Mouse (Mus musculus) embryonic facial prominence, embryonic 13.5 days (tissue): ENCODE measurements at regions not wholly inside any gene's neighbourhood (a gene's known extent, or its start where the extent isn't known, plus 50 kb on each side); places are given as distances from the start of the nearest gene placed in this dataset. TPM values are rescaled to one million over a fixed set of nuclear protein-coding genes. Genes with fewer than 3 reads are reported as not detected.

Source experiments
- ATAC-seq: fragments of 200-750 bp; cut with Nextera tagmentation; 2 replicates; pipeline ENCODE4 v1.8.0; 2017; ENCODE audit warnings: low read depth; ENCODE audit not compliant: insufficient number of reproducible peaks, insufficient read depth, low FRiP score, low TSS enrichment
- H3K27ac ChIP-seq: fragments of 300-500 bp; sonication (generic); 2 replicates; pipeline ENCODE4 v1.5.1; 2015; ENCODE audit warnings: moderate library complexity, mild to moderate bottlenecking, inconsistent platforms
- H3K27me3 ChIP-seq: fragments of 300-500 bp; sonication (generic); 2 replicates; pipeline ENCODE4 v1.6.1; 2015; ENCODE audit warnings: mild to moderate bottlenecking, inconsistent platforms
- H3K36me3 ChIP-seq: fragments of 300-500 bp; sonication (generic); 2 replicates; pipeline ENCODE4 v1.6.1; 2015; ENCODE audit warnings: mild to moderate bottlenecking, inconsistent platforms
- H3K4me1 ChIP-seq: fragments of 300-500 bp; sonication (generic); 2 replicates; pipeline ENCODE4 v1.6.1; 2015; ENCODE audit warnings: inconsistent platforms
- H3K4me2 ChIP-seq: fragments of 300-500 bp; sonication (generic); 2 replicates; pipeline ENCODE4 v1.6.1; 2015; ENCODE audit warnings: moderate library complexity, mild to moderate bottlenecking, inconsistent platforms
- H3K4me3 ChIP-seq: fragments of 300-500 bp; sonication (generic); 2 replicates; pipeline ENCODE4 v1.5.1; 2015; ENCODE audit warnings: mild to moderate bottlenecking, inconsistent platforms
- H3K9ac ChIP-seq: fragments of 300-500 bp; sonication (generic); 2 replicates; pipeline ENCODE4 v1.6.1; 2015; ENCODE audit warnings: mild to moderate bottlenecking, inconsistent platforms
- H3K9me3 ChIP-seq: fragments of 300-500 bp; sonication (generic); 2 replicates; pipeline ENCODE4 v1.6.1; 2016; ENCODE audit warnings: inconsistent platforms
- WGBS: fragments of 180-500 bp; shearing (Covaris S2); methylation state at CpG from one replicate; pipeline ENCODE4 v1.1.7; 2015; ENCODE audit warnings: mixed read lengths; 5-methylcytosine and 5-hydroxymethylcytosine counted together
- microRNA-seq: library from miRNA; unstranded; fragments of <30 nt; microRNA quantifications from one replicate; pipeline ENCODE4, GENCODE M21; 2016

GRCm38 (mm10) chr13:114759886-114760285, 58.1 kb upstream of the Mocs2 start:
- Histone ChIP-seq H3K4me3 (no peak overlapping the region), H3K4me2 (no peak overlapping the region), H3K36me3 (no peaks in the 10 kb centered on the region), H3K9ac (no peak overlapping the region), H3K27ac (no peak overlapping the region), H3K27me3 (no peaks in the 10 kb centered on the region), H3K4me1 (no peaks in the 10 kb centered on the region), H3K9me3 (no peaks in the 10 kb centered on the region)
- 80% methylated on average over 1 of the region's 1 CpGs for WGBS
- ATAC-seq = no peak

- Histone ChIP-seq H3K36me3 (no peaks in the 10 kb centered on the region), H3K4me1 (no peaks in the 10 kb centered on the region), H3K4me3 (no peak overlapping the region)
These were observed 57.1 kb upstream of the Mocs2 start for GRCm38 (mm10) chr13:114760901-114761300.

More at GRCm38 (mm10) chr13:114760901-114761300, 57.1 kb upstream of the Mocs2 start:
- Histone ChIP-seq H3K27me3 (no peaks in the 10 kb centered on the region), H3K4me2 (no peak overlapping the region), H3K9me3 (no peaks in the 10 kb centered on the region), H3K27ac (no peak overlapping the region), H3K9ac (no peak overlapping the region)
- no peak for ATAC-seq
- WGBS = 86% methylated on average over 3 of the region's 3 CpGs

Small RNA genes in the stretch of these regions (microRNA-seq; reads per million reads assigned to microRNA genes)
- not detected for gene Gm25950
